Mouse (Mus musculus): ENCODE results near the gene Atg4d. TPM values are rescaled to one million over a fixed set of nuclear protein-coding genes. Genes with fewer than 3 reads are reported as not detected.
A peak's percentile ranks its signal among the peaks of the same experiment; 100 is the strongest.

Gene Atg4d
- total and polyA plus RNA-seq, 3 experiments, result 83.9 to 99.7 TPM; not detected in 1

DNA sequence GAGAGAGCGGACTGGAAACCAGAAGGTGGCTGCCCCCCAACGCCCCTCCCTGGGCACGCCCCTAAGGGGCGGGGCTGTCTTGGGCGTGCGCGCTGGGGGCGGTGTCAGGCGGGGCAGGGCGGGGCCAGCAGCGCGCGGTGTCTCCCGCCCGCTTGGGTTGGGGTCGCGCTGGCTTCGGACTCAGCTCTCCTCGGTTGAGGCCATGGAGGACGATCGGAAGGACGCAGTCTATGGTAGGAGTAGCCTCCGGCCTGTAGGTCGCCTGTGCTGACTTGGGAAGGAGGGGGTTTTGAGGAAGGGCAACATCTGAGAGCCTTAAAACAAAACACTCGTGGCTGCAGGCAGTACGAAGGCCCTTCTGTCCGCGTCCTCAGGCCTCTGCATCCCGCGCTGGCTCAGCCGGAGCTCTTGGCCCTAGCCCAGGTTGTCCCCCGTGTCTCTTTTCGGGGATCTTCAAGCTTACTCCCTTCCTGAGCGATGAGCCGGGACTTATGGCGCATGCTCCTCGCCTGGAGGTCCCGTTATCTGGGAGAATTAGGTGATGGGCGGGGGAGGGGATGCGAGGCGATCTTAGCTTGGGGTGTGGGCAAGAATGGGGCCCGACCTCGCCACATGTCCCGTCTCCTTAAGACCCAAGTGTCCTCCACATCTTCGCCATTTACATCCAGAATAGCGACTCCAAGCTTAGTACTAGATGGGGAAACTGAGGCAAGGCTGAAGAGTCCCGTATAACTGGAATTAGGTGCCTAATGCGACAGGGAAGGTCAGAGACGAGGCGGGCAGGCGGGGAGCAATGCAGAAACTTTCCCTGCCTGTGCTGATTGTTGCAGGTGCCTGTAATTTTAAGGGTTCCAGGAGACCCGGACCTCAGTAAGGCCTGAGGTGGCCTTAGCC lies 55.8 kb downstream of the Atg4d start, which contains the start of gene Slc44a2 (continued):
- TF ChIP-seq USF2 (IDR thresholded peaks at IDR 0.05; ENCODE audit: borderline replicate concordance in 1 of 2, insufficient read depth in 1 of 2, low read depth in 1 of 2, low read length in 2 of 2), result no peak
- TF ChIP-seq NELFE (IDR thresholded peaks at IDR 0.05; ENCODE audit: low read depth, low read length), result peak; percentile 83
- TF ChIP-seq CHD1 (IDR thresholded peaks at IDR 0.05; ENCODE audit: low read depth, low read length), result peak; percentile 47; the same call in 1 of the 2 replicates
- peak; percentile 64 for TF ChIP-seq USF1 (IDR thresholded peaks at IDR 0.05; ENCODE audit: low read depth, low read length)
- TF ChIP-seq POLR2A (IDR thresholded peaks at IDR 0.05; ENCODE audit: control insufficient read depth in 1 of 2, insufficient read depth in 1 of 2, low read depth in 1 of 2, low read length in 2 of 2, poor library complexity in 1 of 2), result peak; percentile 36 to 79
- no peak; the same call in 1 of the 2 replicates for TF ChIP-seq ETS1 (IDR thresholded peaks at IDR 0.05; ENCODE audit: low read depth, low read length)
- TF ChIP-seq SMC3 (IDR thresholded peaks at IDR 0.05; ENCODE audit: low read depth, low read length), result 0 out of 2 replicates have a peak, but pooled peaks have one; percentile 17
- TF ChIP-seq SIN3A (IDR thresholded peaks at IDR 0.05; ENCODE audit: low read length), result peak; percentile 87
- peak; percentile 95 for TF ChIP-seq MAZ (IDR thresholded peaks at IDR 0.05; ENCODE audit: low read depth, low read length)
- TF ChIP-seq ZNF384 (IDR thresholded peaks at IDR 0.05; ENCODE audit: low read depth, low read length), result no peak; the same call in 1 of the 2 replicates
- TF ChIP-seq POLR2AphosphoS2 (IDR thresholded peaks at IDR 0.05; ENCODE audit: low read length), result no peak; the same call in 1 of the 2 replicates
- no peak for TF ChIP-seq TAL1 (IDR thresholded peaks at IDR 0.05; ENCODE audit: low read length)
- peak; percentile 5; the same call in 1 of the 2 replicates for TF ChIP-seq ZC3H11A (IDR thresholded peaks at IDR 0.05; ENCODE audit: low read depth, low read length)
- peak; percentile 80 for TF ChIP-seq MXI1 (IDR thresholded peaks at IDR 0.05; ENCODE audit: low read depth, low read length)
- TF ChIP-seq MYB (IDR thresholded peaks at IDR 0.05; ENCODE audit: low read depth, low read length), result no peak
- TF ChIP-seq TBP (IDR thresholded peaks at IDR 0.05; ENCODE audit: low read depth, low read length), result peak; percentile 58; the same call in 1 of the 2 replicates

DNA sequence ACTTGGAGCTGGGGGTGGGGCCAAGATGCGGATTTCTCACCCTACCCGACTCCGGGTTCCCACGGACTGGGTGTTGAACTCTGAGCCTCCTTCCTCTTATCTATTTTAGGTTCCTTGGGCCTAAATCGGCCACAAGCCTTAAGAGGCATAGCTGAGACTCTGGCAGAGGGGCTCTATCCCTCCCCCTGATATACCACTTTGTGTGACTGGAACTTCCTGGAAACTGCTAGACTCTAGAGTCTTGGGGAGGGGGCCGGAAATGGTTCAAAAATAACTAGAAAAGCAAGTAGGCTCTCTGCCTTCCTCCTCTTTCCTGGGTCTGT lies 56.4 kb downstream of the Atg4d start:
- no peaks in the 10 kb centered on the region for H3K27me3 ChIP-seq (ENCODE audit: control insufficient read depth in 1 of 2, insufficient read depth in 2 of 2, low read length in 2 of 2)
- H3K9ac ChIP-seq (ENCODE audit: control insufficient read depth, low read depth, low read length, poor library complexity, severe bottlenecking), result peak overlapping the region; percentile 62
- H3K4me3 ChIP-seq (ENCODE audit: control insufficient read depth in 1 of 2, insufficient read depth in 1 of 2, low read depth in 2 of 2, low read length in 2 of 2), result peak overlapping the region; percentile 61 to 75
- peaks cover 16 to 22% of the 10 kb centered on the region in 2 experiments for H3K4me1 ChIP-seq (ENCODE audit: control insufficient read depth in 1 of 2, insufficient read depth in 2 of 2, low read length in 2 of 2)
- H3K36me3 ChIP-seq (ENCODE audit: control insufficient read depth in 1 of 2, insufficient read depth in 2 of 2, low read length in 2 of 2), result peaks cover 0 to 20% of the 10 kb centered on the region in 2 experiments; a peak in 2 of 4 replicates
- TF ChIP-seq KAT2A (conservative IDR thresholded peaks at IDR 0.05; ENCODE audit: low read depth, low read length) (no peak), MAX (IDR thresholded peaks at IDR 0.05; ENCODE audit: low read length) (no peak), HCFC1 (IDR thresholded peaks at IDR 0.05; ENCODE audit: low read depth, low read length) (0 out of 2 replicates have a peak, but pooled peaks have one; percentile 5), MAFK (IDR thresholded peaks at IDR 0.05; ENCODE audit: borderline replicate concordance, low read depth, low read length) (no peak), ELF1 (IDR thresholded peaks at IDR 0.05; ENCODE audit: low read depth, low read length) (peak; percentile 64), USF2 (IDR thresholded peaks at IDR 0.05; ENCODE audit: borderline replicate concordance in 1 of 2, insufficient read depth in 1 of 2, low read depth in 1 of 2, low read length in 2 of 2) (no peak), MXI1 (IDR thresholded peaks at IDR 0.05; ENCODE audit: low read depth, low read length) (no peak), CHD2 (IDR thresholded peaks at IDR 0.05; ENCODE audit: low read length) (no peak), TAL1 (IDR thresholded peaks at IDR 0.05; ENCODE audit: low read length) (no peak), ETS1 (IDR thresholded peaks at IDR 0.05; ENCODE audit: low read depth, low read length) (peak; percentile 75), TCF12 (IDR thresholded peaks at IDR 0.05; ENCODE audit: low read depth, low read length) (no peak), EP300 (IDR thresholded peaks at IDR 0.05; ENCODE audit: low read depth in 1 of 2, low read length in 2 of 2) (peak in 1 of 2 experiments; percentile 5; a peak in 2 of 4 replicates), CHD1 (IDR thresholded peaks at IDR 0.05; ENCODE audit: low read depth, low read length) (peak; percentile 33; the same call in 1 of the 2 replicates), CTCF (IDR thresholded peaks at IDR 0.05 in 2 of 3, conservative IDR thresholded peaks at IDR 0.05 in 1 of 3; ENCODE audit: control insufficient read depth in 1 of 3, insufficient read depth in 1 of 3, low read depth in 2 of 3, low read length in 3 of 3, poor library complexity in 1 of 3, severe bottlenecking in 1 of 3) (no peak), MEF2A (IDR thresholded peaks at IDR 0.05; ENCODE audit: extremely low read depth, insufficient replicate concordance, low read depth, low read length, poor library complexity, severe bottlenecking) (peak; percentile 67; the same call in 1 of the 2 replicates), GATA1 (IDR thresholded peaks at IDR 0.05; ENCODE audit: low read depth, low read length) (peak; percentile 60), NELFE (IDR thresholded peaks at IDR 0.05; ENCODE audit: low read depth, low read length) (no peak), POLR2A (IDR thresholded peaks at IDR 0.05; ENCODE audit: control insufficient read depth in 1 of 2, insufficient read depth in 1 of 2, low read depth in 1 of 2, low read length in 2 of 2, poor library complexity in 1 of 2) (0 out of 4 replicates have a peak, but pooled peaks of 1 of the 2 experiments have one; percentile 22), UBTF (IDR thresholded peaks at IDR 0.05; ENCODE audit: borderline replicate concordance, insufficient read depth, low read depth, low read length) (no peak), SMC3 (IDR thresholded peaks at IDR 0.05; ENCODE audit: low read depth, low read length) (no peak), MAZ (IDR thresholded peaks at IDR 0.05; ENCODE audit: low read depth, low read length) (peak; percentile 71; the same call in 1 of the 2 replicates), ZKSCAN1 (IDR thresholded peaks at IDR 0.05; ENCODE audit: low read depth, low read length) (no peak), SIN3A (IDR thresholded peaks at IDR 0.05; ENCODE audit: low read length) (peak; percentile 45; the same call in 1 of the 2 replicates)
- H3K9me3 ChIP-seq (replicated peaks; ENCODE audit: insufficient read depth, low read length), result no peaks in the 10 kb centered on the region
- peak; percentile 93 for DNase-seq (ENCODE audit: low read depth, low spot score)
- H3K79me2 ChIP-seq (ENCODE audit: control insufficient read depth, insufficient read depth, low read length, poor library complexity), result peaks cover 24% of the 10 kb centered on the region
- H3K27ac ChIP-seq (ENCODE audit: control insufficient read depth, low read depth, low read length), result peak overlapping the region; percentile 22
